Mouse (Mus musculus) intestine, embryonic 15.5 days (tissue): Measurements from ENCODE around the gene Grk6. TPM values are rescaled to one million over a fixed set of nuclear protein-coding genes. Genes with fewer than 3 reads are reported as not detected.

ENCODE experiments used
- ATAC-seq: fragments of 200-750 bp; cut with Nextera tagmentation; 2 replicates; pipeline ENCODE4 v1.8.0; 2017; ENCODE audit warnings: moderate TSS enrichment, moderate library complexity
- H3K27ac ChIP-seq: fragments of 300-500 bp; sonication (generic); 2 replicates; pipeline ENCODE4 v1.5.1; 2015; ENCODE audit warnings: mild to moderate bottlenecking, inconsistent platforms
- H3K27me3 ChIP-seq: fragments of 300-500 bp; sonication (generic); replicated peaks from 2 replicates; pipeline ENCODE4 v1.6.1; 2015; ENCODE audit warnings: inconsistent platforms
- H3K36me3 ChIP-seq: fragments of 300-500 bp; sonication (generic); 2 replicates; pipeline ENCODE4 v1.6.1; 2015; ENCODE audit warnings: inconsistent platforms
- H3K4me1 ChIP-seq: fragments of 300-500 bp; sonication (generic); replicated peaks from 2 replicates; pipeline ENCODE4 v1.6.1; 2015; ENCODE audit warnings: inconsistent platforms
- H3K4me2 ChIP-seq: fragments of 300-500 bp; sonication (generic); replicated peaks from 2 replicates; pipeline ENCODE4 v1.6.1; 2015; ENCODE audit warnings: mild to moderate bottlenecking, inconsistent platforms
- H3K4me3 ChIP-seq: fragments of 300-500 bp; sonication (generic); replicated peaks from 2 replicates; pipeline ENCODE4 v1.5.1; 2015; ENCODE audit warnings: inconsistent platforms
- H3K9ac ChIP-seq: fragments of 300-500 bp; sonication (generic); 2 replicates; pipeline ENCODE4 v1.6.1; 2015; ENCODE audit warnings: inconsistent platforms
- H3K9me3 ChIP-seq: fragments of 300-500 bp; sonication (generic); 2 replicates; pipeline ENCODE4 v1.6.1; 2016; ENCODE audit warnings: inconsistent platforms
- WGBS: fragments of 180-500 bp; shearing (Covaris S2); methylation state at CpG from one replicate; pipeline ENCODE4 v1.1.7; 2015; 5-methylcytosine and 5-hydroxymethylcytosine counted together
- polyA plus RNA-seq: library from polyadenylated mRNA; unstranded; fragments of >200 nt; fragmentation: Nextera tagmentation; extraction: Ambion mirVana; gene quantifications from 2 replicates; pipeline ENCODE4 v1.2.1, GENCODE M21; 2015

Grk6 gene
- polyA plus RNA-seq, 1 experiment from 2014 or later: 38.3 TPM

DNA sequence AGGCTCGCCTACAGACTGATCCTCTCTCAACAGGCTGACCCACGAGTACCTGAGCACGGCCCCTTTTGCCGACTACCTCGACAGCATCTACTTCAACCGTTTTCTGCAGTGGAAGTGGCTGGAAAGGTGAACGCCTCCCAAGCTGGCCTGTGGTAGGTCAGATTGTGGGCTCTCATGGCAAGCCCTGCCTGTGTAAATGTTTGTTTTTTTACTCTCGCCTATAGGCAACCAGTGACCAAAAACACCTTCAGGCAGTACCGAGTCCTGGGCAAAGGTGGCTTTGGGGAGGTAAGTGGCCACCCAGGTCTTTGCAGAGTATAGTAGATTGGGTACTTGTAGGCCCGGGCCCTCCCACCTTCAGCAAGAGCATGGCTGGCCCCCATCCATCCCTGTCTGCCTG, 6.4 kb downstream of the Grk6 start:
- no peaks in the 10 kb centered on the region for H3K9me3 ChIP-seq
- no peak overlapping the region for H3K4me3 ChIP-seq
- H3K4me1 ChIP-seq: peaks cover 17% of the 10 kb centered on the region
- ATAC-seq: no peak
- no peak overlapping the region for H3K27ac ChIP-seq
- H3K9ac ChIP-seq: no peak overlapping the region
- WGBS: 87% methylated on average over 10 of the region's 10 CpGs
- H3K36me3 ChIP-seq: peaks cover 48% of the 10 kb centered on the region
- H3K27me3 ChIP-seq: no peaks in the 10 kb centered on the region
- no peak overlapping the region for H3K4me2 ChIP-seq

DNA sequence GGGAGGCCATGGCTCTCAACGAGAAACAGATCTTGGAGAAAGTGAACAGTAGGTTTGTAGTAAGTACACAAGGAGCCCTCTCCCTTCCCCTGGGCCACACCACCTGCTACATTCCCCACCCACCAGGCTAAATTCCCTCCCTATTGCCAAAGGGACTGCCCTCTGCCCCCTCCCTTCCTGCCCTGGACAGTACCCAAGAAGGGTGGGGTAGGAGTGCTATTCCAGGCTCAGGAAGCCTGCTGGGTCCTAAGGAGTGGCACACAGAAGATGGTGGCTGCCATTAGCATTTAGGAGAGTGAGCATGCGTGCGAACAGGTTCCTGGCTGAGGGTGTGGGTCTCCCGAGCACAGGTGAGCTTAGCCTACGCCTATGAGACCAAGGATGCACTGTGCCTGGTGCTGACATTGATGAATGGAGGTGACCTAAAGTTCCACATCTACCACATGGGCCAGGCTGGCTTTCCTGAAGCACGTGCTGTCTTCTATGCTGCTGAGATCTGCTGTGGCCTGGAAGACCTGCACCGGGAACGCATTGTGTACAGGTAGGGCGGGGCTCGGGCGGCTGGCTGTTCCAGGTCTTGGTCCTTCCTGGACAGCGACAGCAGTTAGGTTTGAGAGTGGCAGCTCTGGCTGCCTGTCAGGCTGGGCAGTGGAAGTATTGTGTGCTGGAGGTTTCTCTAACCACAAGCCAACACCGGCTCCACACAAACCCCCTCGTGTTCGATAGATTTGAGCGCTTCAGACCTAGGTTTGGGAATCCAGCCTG, 7.1 kb downstream of the Grk6 start:
- no peak overlapping the region for H3K27ac ChIP-seq
- no peaks in the 10 kb centered on the region for H3K9me3 ChIP-seq
- ATAC-seq: 0 out of 2 replicates have a peak, but pooled peaks have one; percentile 9
- H3K4me3 ChIP-seq: no peak overlapping the region
- H3K4me1 ChIP-seq: peaks cover 11% of the 10 kb centered on the region
- H3K4me2 ChIP-seq: no peak overlapping the region
- H3K27me3 ChIP-seq: no peaks in the 10 kb centered on the region
- H3K36me3 ChIP-seq: peaks cover 48% of the 10 kb centered on the region
- no peak overlapping the region for H3K9ac ChIP-seq
- 87% methylated on average over 16 of the region's 16 CpGs for WGBS

DNA sequence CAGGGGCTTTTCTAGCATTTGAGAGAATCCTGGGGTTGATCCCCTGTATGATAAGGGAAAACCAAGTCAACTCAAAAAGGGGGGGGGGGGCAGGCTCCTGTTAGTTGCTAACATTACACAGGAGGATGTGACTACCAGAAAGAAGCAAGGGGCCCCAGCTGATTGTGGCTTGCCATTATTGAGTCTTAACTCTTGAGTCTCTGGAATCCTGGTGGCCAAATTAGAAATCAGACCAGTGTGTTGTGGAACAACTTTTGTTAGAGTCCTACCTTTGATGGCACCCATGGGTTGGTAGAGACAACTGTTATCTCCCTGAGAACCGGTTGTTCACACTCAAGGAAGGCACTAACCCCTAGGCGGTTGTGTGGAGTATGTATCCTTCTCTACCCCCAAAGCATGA, 18.1 kb downstream of the Grk6 start:
- WGBS: 60% methylated on average over 2 of the region's 2 CpGs

DNA sequence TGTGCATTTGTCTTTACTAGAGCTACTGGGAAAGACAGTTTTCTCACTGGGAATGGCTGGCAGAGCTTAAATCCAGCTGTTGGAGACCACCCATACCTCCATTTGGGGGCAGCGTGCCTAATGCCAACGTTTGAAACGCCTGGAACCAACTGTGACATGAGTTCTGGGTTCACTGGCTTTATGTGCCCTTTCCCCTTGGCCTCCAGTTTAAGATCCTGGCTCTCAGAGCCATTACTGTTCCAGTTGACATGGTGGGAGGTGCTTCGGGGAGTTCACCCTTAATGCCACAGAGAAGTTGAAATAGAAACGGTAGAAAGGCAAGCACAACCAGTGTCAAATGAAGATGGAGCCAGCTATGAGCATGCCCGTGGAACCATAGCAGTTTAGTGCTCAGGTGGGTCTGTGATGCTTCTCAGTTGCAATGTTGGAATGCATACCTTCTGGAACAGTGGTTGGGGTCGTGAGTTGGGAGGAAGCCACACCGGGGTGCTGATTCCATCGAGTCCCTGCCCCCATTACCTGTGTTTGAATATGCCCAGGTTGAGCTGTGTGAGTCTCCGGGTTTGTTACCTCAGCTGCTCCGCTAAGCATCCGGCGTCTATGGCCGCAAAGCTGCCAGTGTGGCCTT, 18.6 kb downstream of the Grk6 start:
- peak overlapping the region; percentile 71; the same call in 1 of the 2 replicates for H3K9ac ChIP-seq
- 15% methylated on average over 14 of the region's 14 CpGs for WGBS
- H3K4me1 ChIP-seq: peaks cover 20% of the 10 kb centered on the region
- peak overlapping the region; percentile 98 for H3K4me2 ChIP-seq
- no peak for ATAC-seq
- no peaks in the 10 kb centered on the region for H3K27me3 ChIP-seq
- no peaks in the 10 kb centered on the region for H3K9me3 ChIP-seq
- peak overlapping the region; percentile 65 for H3K4me3 ChIP-seq
- peak overlapping the region; percentile 72; the same call in 1 of the 2 replicates for H3K27ac ChIP-seq
- peaks cover 15% of the 10 kb centered on the region for H3K36me3 ChIP-seq

More for the DNA sequence above, 18.1 kb downstream of the Grk6 start:
- Histone ChIP-seq H3K4me2 (no peak overlapping the region), H3K9me3 (no peaks in the 10 kb centered on the region), H3K27ac (no peak overlapping the region), H3K4me1 (peaks cover 20% of the 10 kb centered on the region), H3K36me3 (peaks cover 18% of the 10 kb centered on the region), H3K9ac (no peak overlapping the region), H3K4me3 (no peak overlapping the region), H3K27me3 (no peaks in the 10 kb centered on the region)
- no peak for ATAC-seq

DNA sequence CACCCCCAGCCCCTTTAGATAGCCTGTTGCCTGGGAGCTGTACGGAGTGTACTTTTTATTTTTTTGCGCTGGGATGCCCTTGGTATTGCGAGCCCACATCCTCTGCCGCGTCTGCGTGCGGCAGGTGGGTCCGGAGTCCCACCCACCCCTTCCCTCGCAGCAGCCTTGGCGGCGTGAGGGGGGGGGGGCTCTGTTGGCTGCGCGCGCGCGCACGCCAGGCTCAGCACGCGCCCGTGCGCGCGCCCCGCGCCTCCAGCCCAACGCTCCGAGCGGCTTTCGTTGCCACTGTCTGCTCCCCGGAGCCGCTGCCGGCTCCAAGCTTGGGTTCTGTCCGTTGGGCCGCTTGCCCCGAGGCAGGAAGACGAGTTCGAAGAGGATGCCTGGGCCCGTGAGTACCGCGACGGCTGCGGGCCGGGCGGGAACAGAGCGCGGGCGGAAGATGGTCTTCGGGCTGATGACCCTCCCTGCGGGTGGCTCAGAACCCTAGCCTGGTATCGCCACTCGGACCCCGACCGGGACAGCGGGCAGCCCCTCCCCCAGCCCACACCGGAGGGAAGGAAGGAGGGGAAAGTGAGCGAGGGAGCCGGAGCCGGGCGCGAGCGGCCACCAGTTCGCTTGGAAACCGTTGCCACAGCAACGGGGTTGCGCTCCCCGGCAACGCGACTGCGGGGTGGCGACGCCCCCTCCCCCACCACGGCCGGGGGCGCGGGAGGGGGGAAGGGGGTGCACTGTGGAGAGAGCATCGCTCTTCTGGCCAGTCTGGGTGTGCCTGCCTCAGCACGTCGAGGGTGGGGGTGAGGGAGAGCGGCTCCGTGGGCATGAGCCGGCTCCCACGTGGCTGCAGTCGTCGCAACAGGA, 19.4 kb downstream of the Grk6 start, which contains the start of gene Prr7:
Gene Prr7, plus strand, starts transcription at position 241 of the 858 bp plus-strand sequence.
- H3K9ac ChIP-seq: peak within 1 kb of the TSS; percentile 71
- H3K4me1 ChIP-seq: peaks cover 20% of the 10 kb centered on the region
- under 1% methylated on average over 82 of the region's 84 CpGs for WGBS
- ATAC-seq: peak; percentile 62
- H3K9me3 ChIP-seq: no peaks in the 10 kb centered on the region
- peak within 1 kb of the TSS; percentile 72 for H3K27ac ChIP-seq
- peaks cover 9% of the 10 kb centered on the region; the same call in 1 of the 2 replicates for H3K36me3 ChIP-seq
- peak within 1 kb of the TSS; percentile 98 for H3K4me2 ChIP-seq
- H3K4me3 ChIP-seq: peak within 1 kb of the TSS; percentile 65
- H3K27me3 ChIP-seq: no peaks in the 10 kb centered on the region

DNA sequence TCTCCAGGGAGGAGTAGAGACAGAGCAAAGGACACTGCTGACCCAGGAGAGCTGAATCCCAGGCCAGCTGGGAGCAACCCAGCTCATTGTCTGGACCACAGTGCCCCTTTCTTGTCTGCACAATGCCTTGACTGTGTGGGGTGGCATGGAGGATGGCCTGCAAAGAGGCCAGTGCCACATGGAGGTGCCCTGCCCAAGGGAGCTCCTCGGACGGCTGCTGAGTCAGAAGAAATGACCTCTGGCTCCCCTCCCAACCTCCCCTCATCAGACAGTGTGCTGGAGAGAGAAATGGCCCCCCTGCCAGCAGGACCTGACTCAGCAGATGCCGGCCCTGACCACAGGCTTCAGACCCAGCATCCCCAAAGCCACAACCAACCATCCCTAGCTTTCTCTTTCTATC, 20.3 kb downstream of the Grk6 start:
- Histone ChIP-seq H3K27me3 (no peaks in the 10 kb centered on the region), H3K9ac (no peak overlapping the region), H3K4me2 (peak overlapping the region; percentile 98), H3K36me3 (0 out of 2 replicates have a peak, but pooled peaks cover 3% of the 10 kb centered on the region), H3K27ac (0 out of 2 replicates have a peak overlapping the region, but pooled peaks have one; percentile 27), H3K9me3 (no peaks in the 10 kb centered on the region), H3K4me1 (peaks cover 20% of the 10 kb centered on the region), H3K4me3 (no peak overlapping the region)
- ATAC-seq: no peak
- 38% methylated on average over 3 of the region's 3 CpGs for WGBS

DNA sequence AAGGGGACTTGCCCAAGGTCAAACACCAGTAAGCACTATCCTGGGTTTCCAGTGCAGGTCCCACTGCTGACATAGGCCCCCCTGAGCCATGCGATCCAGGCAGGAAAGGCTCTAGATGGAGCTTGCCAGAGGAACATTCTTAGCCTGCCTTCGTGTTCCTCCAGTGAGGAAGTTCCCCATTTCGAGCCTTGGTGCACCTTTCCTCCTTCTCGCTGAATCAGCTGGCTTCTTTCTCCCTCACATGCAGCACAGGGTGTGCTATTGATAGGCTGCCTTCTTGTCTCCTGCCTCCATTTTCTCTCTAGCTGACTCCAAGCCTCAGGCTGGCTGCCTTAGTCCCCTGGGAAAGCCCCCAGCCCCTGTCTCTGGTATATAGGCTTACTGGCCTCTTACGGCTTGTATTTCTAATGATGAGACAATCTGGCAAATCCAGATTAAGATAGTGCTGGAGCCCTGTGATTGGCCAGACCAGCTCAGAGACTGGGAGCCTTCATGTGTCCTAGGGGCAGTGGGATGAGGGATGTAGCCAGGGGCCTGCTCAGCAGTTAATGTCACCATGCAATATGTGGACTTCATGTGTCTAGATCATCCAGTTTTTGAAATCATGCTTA, 21.1 kb downstream of the Grk6 start:
- no peak overlapping the region for H3K4me2 ChIP-seq
- 76% methylated on average over 5 of the region's 5 CpGs for WGBS
- no peak for ATAC-seq

DNA sequence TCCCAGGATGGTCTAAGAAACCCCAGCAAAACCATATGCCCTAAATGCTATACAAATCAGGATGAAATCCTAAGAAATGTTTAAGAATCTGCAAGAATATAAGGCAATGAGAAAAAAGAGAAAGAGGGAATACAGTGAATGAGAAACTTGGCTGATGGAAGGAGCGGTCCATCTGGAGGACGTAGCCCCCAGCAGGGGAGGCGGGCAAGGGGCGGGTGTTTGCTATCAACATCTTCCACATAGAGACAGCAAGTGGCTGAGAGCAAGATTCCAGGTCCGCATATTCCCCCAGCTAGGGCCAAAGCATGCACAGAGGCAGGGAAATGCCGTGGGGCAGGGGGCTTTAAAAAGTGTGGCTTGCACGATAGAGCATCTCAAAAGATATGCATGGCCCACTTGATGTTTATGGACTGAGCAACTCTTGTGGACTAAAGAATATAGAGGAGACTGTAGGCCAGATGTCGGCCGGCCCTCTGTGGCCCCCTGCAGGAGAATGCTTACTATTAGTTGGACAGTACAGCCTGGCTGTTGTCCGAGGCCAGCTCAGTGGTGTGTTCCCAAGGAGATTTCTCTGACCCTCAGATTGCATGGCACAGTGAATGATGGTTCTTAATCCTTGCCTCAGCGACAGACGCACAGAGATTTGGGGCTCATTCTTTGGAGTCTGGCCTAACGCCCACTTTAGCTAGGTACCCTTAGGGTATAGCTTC, 24.1 kb downstream of the Grk6 start:
- Histone ChIP-seq H3K4me1 (peaks cover 40% of the 10 kb centered on the region), H3K9ac (no peak overlapping the region), H3K27me3 (no peaks in the 10 kb centered on the region), H3K4me3 (no peak overlapping the region), H3K36me3 (no peaks in the 10 kb centered on the region), H3K4me2 (no peak overlapping the region), H3K9me3 (no peaks in the 10 kb centered on the region), H3K27ac (no peak overlapping the region)
- no peak for ATAC-seq
- 52% methylated on average over 13 of the region's 13 CpGs for whole genome bisulfite sequencing

More for the DNA sequence above, 21.1 kb downstream of the Grk6 start:
- H3K27ac ChIP-seq: no peak overlapping the region
- no peak overlapping the region for H3K4me3 ChIP-seq
- 0 out of 2 replicates have a peak, but pooled peaks cover 3% of the 10 kb centered on the region for H3K36me3 ChIP-seq
- no peaks in the 10 kb centered on the region for H3K27me3 ChIP-seq
- H3K9me3 ChIP-seq: no peaks in the 10 kb centered on the region
- no peak overlapping the region for H3K9ac ChIP-seq
- H3K4me1 ChIP-seq: peaks cover 24% of the 10 kb centered on the region

DNA sequence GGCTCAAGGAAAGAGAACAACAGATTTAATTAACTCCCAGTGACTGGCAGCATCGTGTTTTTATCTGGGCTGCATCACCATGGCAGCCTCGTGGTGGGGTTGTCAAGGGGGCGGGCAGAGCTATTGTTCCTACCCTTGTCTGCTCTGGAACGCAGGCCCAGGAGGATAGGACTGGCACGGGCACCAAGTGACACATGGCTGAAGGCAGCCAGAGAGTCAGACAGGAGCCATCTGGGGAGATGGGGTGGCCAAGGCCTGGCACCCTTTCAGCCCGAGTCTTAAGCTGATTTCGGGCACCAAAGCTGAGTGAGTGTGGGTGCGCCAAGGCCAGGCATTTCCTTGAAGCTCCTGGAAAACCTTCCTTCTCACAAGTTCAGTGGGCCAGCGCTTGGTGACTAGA, 25.5 kb downstream of the Grk6 start:
- Histone ChIP-seq H3K9me3 (no peaks in the 10 kb centered on the region), H3K27me3 (no peaks in the 10 kb centered on the region), H3K4me2 (no peak overlapping the region), H3K4me1 (peaks cover 27% of the 10 kb centered on the region), H3K27ac (no peak overlapping the region), H3K9ac (no peak overlapping the region), H3K36me3 (peaks cover 8% of the 10 kb centered on the region), H3K4me3 (no peak overlapping the region)
- WGBS: 83% methylated on average over 9 of the region's 9 CpGs
- no peak for ATAC-seq

DNA sequence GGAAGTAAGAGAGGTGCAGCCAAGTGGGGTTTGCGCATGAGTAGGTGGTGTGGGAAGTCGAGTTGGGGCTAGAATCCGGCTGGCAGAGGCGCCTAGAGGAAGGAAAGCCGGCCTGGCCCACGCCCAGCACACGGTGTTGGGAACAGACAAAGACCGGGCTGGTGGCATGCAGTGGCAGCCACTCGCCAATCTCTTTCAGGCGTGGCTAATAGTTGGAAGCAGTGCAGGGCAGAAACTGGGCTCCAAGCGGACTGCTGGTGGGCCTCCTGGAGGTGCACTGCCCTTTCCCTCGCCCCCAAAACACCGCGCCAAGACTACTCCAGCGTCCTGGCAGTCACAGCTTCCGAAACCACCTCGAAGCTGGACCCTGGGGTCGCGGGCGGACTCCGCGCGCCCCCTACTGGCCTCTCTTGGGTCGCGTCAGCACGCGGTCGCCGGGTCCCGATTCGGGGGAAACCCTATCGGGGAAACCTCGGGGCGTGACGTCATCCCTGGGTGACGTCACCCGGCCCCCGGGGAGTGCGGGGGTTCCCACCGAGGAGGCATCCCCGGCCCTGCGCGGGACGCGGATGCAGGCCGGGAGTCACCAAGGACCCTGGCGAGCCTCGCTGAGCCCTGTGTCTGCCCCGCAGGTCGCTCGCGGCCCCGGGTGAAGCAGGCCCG, 26.4 kb downstream of the Grk6 start:
- H3K36me3 ChIP-seq: peaks cover 17% of the 10 kb centered on the region
- H3K27ac ChIP-seq: peak overlapping the region; percentile 72
- no peaks in the 10 kb centered on the region for H3K27me3 ChIP-seq
- WGBS: 1% methylated on average over 54 of the region's 54 CpGs
- H3K9ac ChIP-seq: peak overlapping the region; percentile 54
- peak overlapping the region; percentile 57 for H3K4me3 ChIP-seq
- H3K4me1 ChIP-seq: peaks cover 25% of the 10 kb centered on the region
- peak; percentile 78 for ATAC-seq
- no peaks in the 10 kb centered on the region for H3K9me3 ChIP-seq
- peak overlapping the region; percentile 99 for H3K4me2 ChIP-seq

DNA sequence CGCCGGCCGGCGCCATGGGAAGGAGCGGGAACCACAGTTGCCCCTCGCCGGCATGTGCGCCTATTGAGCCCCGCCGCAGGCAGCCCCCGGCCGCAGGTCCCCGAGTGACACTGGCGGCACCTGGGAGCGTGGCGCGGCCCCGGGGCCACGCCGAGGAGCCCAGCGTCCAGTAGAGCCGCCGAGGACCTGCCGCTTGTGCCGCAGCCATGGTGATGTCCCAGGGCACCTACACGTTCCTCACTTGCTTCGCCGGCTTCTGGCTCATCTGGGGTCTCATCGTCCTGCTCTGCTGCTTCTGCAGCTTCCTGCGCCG, 26.9 kb downstream of the Grk6 start:
- Histone ChIP-seq H3K4me3 (peak overlapping the region; percentile 57), H3K9ac (peak overlapping the region; percentile 54), H3K27ac (peak overlapping the region; percentile 72), H3K27me3 (no peaks in the 10 kb centered on the region), H3K9me3 (no peaks in the 10 kb centered on the region), H3K4me2 (peak overlapping the region; percentile 99), H3K36me3 (peaks cover 21% of the 10 kb centered on the region), H3K4me1 (peaks cover 25% of the 10 kb centered on the region)
- WGBS: 0% methylated on average over 31 of the region's 31 CpGs
- peak; percentile 54; the same call in 1 of the 2 replicates for ATAC-seq
